Mouse (Mus musculus) myocyte (in vitro differentiated cells): ENCODE data around the gene Rnf7.

ENCODE experiments used
- E2F4 ChIP-seq: IDR thresholded peaks from one replicate; pipeline ENCODE4 v1.6.1; 2011; ENCODE audit warnings: mild to moderate bottlenecking, control low read depth, moderate library complexity; ENCODE audit not compliant: insufficient read depth
- POLR2A ChIP-seq: IDR thresholded peaks from one replicate; pipeline ENCODE4 v1.6.1; 2011; ENCODE audit warnings: low read depth, mild to moderate bottlenecking, control low read depth, moderate library complexity; ENCODE audit not compliant: insufficient read length
- POLR2AphosphoS2 ChIP-seq: IDR thresholded peaks from one replicate; pipeline ENCODE4 v1.6.1; 2011; ENCODE audit warnings: low read depth, control low read depth; ENCODE audit not compliant: insufficient read length
- TCF3 ChIP-seq: IDR thresholded peaks from one replicate; pipeline ENCODE4 v1.6.1; 2011; ENCODE audit warnings: low read depth, control low read depth; ENCODE audit not compliant: insufficient read length
- USF1 ChIP-seq: IDR thresholded peaks from one replicate; pipeline ENCODE4 v1.6.1; 2011; ENCODE audit warnings: low read depth, mild to moderate bottlenecking, control low read depth, moderate library complexity

DNA sequence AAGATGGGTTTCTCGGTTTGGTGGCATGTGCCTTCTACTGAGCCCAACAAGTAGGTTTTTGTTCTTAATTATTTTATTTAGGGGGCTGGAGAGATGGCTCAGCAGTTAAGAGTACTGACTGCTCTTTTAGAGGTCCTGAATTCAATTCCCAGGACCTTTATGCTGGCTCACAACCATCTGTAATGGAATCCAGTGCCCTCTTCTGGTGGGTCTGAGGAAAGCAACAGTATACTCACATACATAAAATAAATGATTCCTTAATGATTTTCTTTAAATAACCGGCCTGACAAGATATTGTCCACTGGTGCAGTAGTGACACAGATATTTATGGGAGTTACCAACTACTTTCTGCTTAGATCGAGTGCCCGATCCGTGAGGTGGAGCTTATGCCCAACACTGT lies 44.7 kb upstream of the Rnf7 start:
- TF ChIP-seq POLR2AphosphoS2 = no peak
- no peak for TF ChIP-seq TCF3
- no peak for TF ChIP-seq USF1
- TF ChIP-seq POLR2A = no peak
- no peak for TF ChIP-seq E2F4
